Mouse (Mus musculus): ENCODE results near the gene Lzts3. TPM values are rescaled to one million over a fixed set of nuclear protein-coding genes. Genes with fewer than 3 reads are reported as not detected.

Gene Lzts3
- polyA plus RNA-seq, 1 experiment from 2014 or later: 7.2 TPM

DNA sequence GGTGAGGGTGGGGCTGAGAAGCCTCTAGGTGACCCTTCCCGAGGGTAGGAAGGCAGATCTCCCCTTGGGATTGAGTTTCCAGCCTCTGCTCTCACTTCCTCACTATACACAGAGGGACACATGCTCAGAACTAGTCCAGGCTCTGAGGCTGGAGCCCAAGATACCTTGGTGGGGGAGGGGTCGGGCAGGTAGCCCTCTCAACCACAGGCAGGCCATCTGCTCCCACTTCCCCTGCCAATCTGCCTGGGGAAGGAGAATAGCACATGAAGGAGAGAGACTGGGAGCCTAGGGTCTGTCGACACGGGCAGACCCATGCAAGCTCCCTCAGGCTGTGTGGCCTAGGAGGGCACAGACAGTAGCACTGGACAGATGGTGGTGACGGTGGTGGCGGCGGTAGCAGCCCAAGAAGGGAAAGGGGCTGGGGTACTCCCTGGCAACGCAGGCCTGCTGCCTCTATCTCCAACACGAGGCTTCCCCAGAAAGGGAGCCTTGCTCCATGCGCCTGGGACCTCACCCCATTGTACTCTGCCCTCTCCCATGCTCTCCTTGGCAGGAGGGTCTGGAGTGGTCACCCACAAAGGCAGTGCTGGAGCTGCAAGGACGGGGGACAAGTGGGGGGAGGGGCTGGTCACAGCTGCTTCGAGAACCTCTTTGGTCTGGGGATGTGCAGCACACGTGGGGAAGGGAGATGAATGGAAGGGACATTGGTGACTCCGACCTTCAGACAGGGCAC is 8.4 kb downstream of the Lzts3 start:
- ATAC-seq (ENCODE audit: low FRiP score): peak; percentile 34
- peak overlapping the region; percentile 23; the same call in 1 of the 2 replicates for H3K4me3 ChIP-seq (replicated peaks)
- 0 out of 2 replicates have a peak overlapping the region, but pooled peaks have one; percentile 14 for H3K27ac ChIP-seq
- H3K4me1 ChIP-seq: peaks cover 43% of the 10 kb centered on the region
- WGBS: 8% methylated on average over 14 of the region's 14 CpGs
- peak overlapping the region; percentile 59 for H3K4me2 ChIP-seq
- peaks cover 61% of the 10 kb centered on the region for H3K27me3 ChIP-seq
- no peak overlapping the region for H3K9ac ChIP-seq
- H3K36me3 ChIP-seq (replicated peaks): no peaks in the 10 kb centered on the region
- no peaks in the 10 kb centered on the region for H3K9me3 ChIP-seq

DNA sequence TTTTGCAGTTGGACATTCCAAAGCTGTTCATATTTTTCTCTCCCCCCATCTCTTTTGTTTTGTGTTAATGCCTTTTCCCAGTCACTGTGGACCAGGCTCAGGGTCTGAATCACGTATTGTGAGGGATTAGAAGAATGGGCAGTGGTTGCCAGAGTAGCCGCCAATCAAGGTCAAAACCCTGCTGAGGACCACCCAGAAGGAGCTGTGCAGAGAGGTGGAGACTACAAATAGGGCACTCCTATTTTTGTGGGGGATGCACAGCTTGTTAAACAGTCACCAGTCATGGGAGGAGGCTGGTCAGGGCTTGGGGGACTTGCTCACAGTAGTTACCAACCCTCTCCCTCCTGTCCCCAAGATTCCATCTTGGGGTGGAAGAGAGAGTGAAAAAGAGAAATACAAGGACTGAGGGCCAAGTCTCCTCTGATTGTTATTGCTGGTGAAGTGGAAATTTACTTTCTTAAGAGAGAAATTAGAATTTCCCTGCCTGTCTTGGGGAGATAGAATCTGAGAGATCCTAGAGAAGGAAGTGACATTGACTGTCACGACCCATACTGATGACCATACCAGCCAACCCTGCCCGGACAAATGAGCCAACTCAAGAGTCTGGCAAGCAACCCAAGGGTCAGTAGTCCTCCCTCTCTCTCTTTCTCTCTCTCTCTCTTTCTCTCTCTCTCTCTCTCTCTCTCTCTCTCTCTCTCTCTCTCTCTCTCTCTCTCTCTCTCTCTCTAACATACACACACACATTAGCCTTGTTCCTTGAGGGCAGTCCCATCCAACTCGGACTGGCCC is 9.5 kb downstream of the Lzts3 start:
- Histone ChIP-seq H3K36me3 (replicated peaks) (no peaks in the 10 kb centered on the region), H3K27ac (no peak overlapping the region), H3K4me2 (no peak overlapping the region), H3K9ac (no peak overlapping the region), H3K9me3 (no peaks in the 10 kb centered on the region), H3K27me3 (peaks cover 53% of the 10 kb centered on the region), H3K4me1 (peaks cover 49% of the 10 kb centered on the region), H3K4me3 (replicated peaks) (no peak overlapping the region)
- WGBS: 45% methylated on average over 5 of the region's 5 CpGs
- no peak for ATAC-seq (ENCODE audit: low FRiP score)

DNA sequence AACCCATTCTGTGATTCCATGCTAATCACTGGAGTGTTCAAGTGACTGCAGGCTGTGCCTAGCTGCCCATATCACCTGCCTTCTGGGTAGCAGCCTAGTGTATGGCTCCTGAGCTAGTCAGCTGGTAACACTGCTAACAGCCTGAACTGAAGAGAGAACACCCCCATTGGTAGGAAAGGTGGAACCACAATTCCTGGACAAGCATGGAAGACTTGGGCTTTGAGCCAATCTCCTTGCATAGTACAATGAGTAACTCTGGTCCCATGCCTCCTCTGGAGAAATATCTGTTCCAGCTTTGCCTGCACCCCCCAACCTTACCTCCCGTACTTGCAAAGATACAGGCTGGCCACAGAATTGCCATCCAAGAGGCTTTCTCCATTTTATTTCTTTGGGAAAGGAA is 10.2 kb downstream of the Lzts3 start:
- H3K27me3 ChIP-seq: peaks cover 46% of the 10 kb centered on the region
- 39% methylated on average over 1 of the region's 1 CpGs for WGBS
- no peak for ATAC-seq (ENCODE audit: low FRiP score)

GRCm38 (mm10) chr2:130629839-130630203 is 12.8 kb downstream of the Lzts3 start, which contains the start of the genes Fastkd5 and Ubox5:
Gene Fastkd5, minus strand, starts transcription at chr2:130630027.
Gene Ubox5, minus strand, starts transcription at chr2:130630038.
- peak within 1 kb of the TSS; percentile 57 for H3K27ac ChIP-seq
- ATAC-seq (ENCODE audit: low FRiP score): peak; percentile 87

More for the DNA sequence above, 10.2 kb downstream of the Lzts3 start:
- Histone ChIP-seq H3K4me2 (no peak overlapping the region), H3K9me3 (no peaks in the 10 kb centered on the region), H3K27ac (0 out of 2 replicates have a peak overlapping the region, but pooled peaks have one; percentile 1), H3K36me3 (replicated peaks) (peaks cover 4% of the 10 kb centered on the region), H3K9ac (no peak overlapping the region), H3K4me3 (replicated peaks) (no peak overlapping the region), H3K4me1 (peaks cover 49% of the 10 kb centered on the region)

GRCm38 (mm10) chr2:130629080-130629838 is 13.3 kb downstream of the Lzts3 start:
- peak overlapping the region; percentile 57 for H3K27ac ChIP-seq
- H3K9me3 ChIP-seq: no peaks in the 10 kb centered on the region
- peaks cover 29% of the 10 kb centered on the region for H3K4me1 ChIP-seq
- peak overlapping the region; percentile 89 for H3K4me3 ChIP-seq (replicated peaks)
- H3K4me2 ChIP-seq: peak overlapping the region; percentile 75
- no peak for ATAC-seq (ENCODE audit: low FRiP score)
- peak overlapping the region; percentile 81 for H3K9ac ChIP-seq
- H3K27me3 ChIP-seq: peaks cover 15% of the 10 kb centered on the region
- H3K36me3 ChIP-seq (replicated peaks): peaks cover 20% of the 10 kb centered on the region
- 2% methylated on average over 37 of the region's 37 CpGs for WGBS

More at GRCm38 (mm10) chr2:130629839-130630203, 12.8 kb downstream of the Lzts3 start, which contains the start of the genes Fastkd5 and Ubox5:
- Histone ChIP-seq H3K9me3 (no peaks in the 10 kb centered on the region), H3K4me2 (peak within 1 kb of the TSS; percentile 75), H3K36me3 (replicated peaks) (peaks cover 20% of the 10 kb centered on the region), H3K27me3 (peaks cover 20% of the 10 kb centered on the region), H3K9ac (peak within 1 kb of the TSS; percentile 81), H3K4me1 (peaks cover 35% of the 10 kb centered on the region), H3K4me3 (replicated peaks) (peak within 1 kb of the TSS; percentile 89)
- 1% methylated on average over 25 of the region's 25 CpGs for WGBS

DNA sequence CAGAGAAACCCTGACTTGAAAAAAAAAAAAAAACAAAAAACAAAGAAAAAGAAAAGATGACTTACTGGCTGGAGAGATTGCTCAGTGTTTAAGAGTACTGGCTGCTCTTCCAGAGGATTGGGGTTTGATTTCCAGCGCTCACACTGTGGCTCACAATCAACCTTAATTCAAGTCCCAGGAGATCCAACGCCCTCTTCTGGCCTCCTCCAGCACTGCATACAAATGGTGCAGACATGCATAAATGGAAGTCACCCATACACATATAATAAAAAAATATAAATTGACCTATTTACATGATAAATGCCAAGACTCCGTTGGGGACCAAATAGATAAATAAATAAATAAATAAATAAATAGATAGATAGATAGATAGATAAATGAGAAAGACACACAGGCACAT is 14.2 kb downstream of the Lzts3 start:
- WGBS: 58% methylated on average over 3 of the region's 3 CpGs
- H3K4me1 ChIP-seq: peaks cover 21% of the 10 kb centered on the region
- peaks cover 6% of the 10 kb centered on the region; the same call in 1 of the 2 replicates for H3K27me3 ChIP-seq
- H3K4me3 ChIP-seq (replicated peaks): peak overlapping the region; percentile 89
- ATAC-seq (ENCODE audit: low FRiP score): no peak
- H3K4me2 ChIP-seq: peak overlapping the region; percentile 75
- H3K27ac ChIP-seq: no peak overlapping the region
- H3K9ac ChIP-seq: no peak overlapping the region
- H3K9me3 ChIP-seq: no peaks in the 10 kb centered on the region
- H3K36me3 ChIP-seq (replicated peaks): peaks cover 24% of the 10 kb centered on the region

- no peaks in the 10 kb centered on the region for H3K9me3 ChIP-seq
- H3K4me1 ChIP-seq: no peaks in the 10 kb centered on the region
- no peak overlapping the region for H3K9ac ChIP-seq
- no peak overlapping the region for H3K27ac ChIP-seq
- no peak for ATAC-seq (ENCODE audit: low FRiP score)
- no peaks in the 10 kb centered on the region for H3K27me3 ChIP-seq
- peaks cover 60% of the 10 kb centered on the region for H3K36me3 ChIP-seq (replicated peaks)
- WGBS: 92% methylated on average over 7 of the region's 7 CpGs
- no peak overlapping the region for H3K4me3 ChIP-seq (replicated peaks)
- H3K4me2 ChIP-seq: no peak overlapping the region
Measured at GRCm38 (mm10) chr2:130618972-130619371, 23.6 kb downstream of the Lzts3 start.

DNA sequence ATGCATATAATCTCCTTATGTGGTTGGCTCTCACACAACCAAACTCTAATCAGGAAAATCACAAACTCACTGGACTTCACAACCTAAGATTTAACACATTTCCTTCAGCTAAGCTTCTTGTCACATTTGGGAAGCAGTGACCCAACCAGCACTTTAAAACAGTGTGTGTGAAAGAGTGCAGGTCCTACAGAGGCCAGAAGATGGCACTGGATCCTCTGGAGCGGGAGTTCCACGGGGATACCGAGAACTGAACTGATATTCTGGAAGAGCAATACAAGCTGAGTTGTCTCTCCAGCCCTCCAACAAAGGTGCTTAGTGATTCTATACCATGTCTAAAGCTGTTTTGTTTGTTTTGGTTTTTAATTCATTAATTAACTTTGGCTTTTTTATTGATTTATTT is 29.5 kb downstream of the Lzts3 start:
- Histone ChIP-seq H3K27me3 (no peaks in the 10 kb centered on the region), H3K4me2 (no peak overlapping the region), H3K9me3 (no peaks in the 10 kb centered on the region), H3K27ac (no peak overlapping the region), H3K4me3 (replicated peaks) (no peak overlapping the region), H3K9ac (no peak overlapping the region), H3K4me1 (no peaks in the 10 kb centered on the region), H3K36me3 (replicated peaks) (peaks cover 29% of the 10 kb centered on the region)
- no peak for ATAC-seq (ENCODE audit: low FRiP score)
- 57% methylated on average over 3 of the region's 3 CpGs for WGBS

- Histone ChIP-seq H3K4me1 (no peaks in the 10 kb centered on the region), H3K36me3 (replicated peaks) (peaks cover 54% of the 10 kb centered on the region), H3K9ac (no peak overlapping the region), H3K4me3 (replicated peaks) (no peak overlapping the region), H3K4me2 (no peak overlapping the region), H3K9me3 (no peaks in the 10 kb centered on the region), H3K27me3 (no peaks in the 10 kb centered on the region), H3K27ac (no peak overlapping the region)
- 86% methylated on average over 4 of the region's 4 CpGs for WGBS
- ATAC-seq (ENCODE audit: low FRiP score): no peak
Measured at GRCm38 (mm10) chr2:130602195-130602594, 40.4 kb downstream of the Lzts3 start.

DNA sequence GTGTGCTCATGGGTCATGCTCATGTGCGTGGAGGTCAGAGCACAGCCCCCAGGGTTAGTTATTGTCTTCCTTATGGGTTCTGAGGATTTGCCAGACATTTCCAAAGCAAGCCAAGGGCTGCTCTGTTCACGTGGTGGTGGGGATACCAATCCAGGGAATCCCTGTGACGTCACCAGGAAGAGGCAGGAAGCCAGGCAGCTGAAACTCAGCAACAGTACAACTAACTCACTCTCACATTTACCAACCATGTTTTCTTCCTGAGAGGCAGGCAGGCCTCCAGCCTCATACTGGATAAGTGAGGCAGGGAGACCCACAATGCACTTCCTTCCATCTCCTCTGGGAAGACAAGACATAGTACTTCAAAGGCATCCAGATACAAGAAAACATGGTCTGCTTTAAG is 44.2 kb downstream of the Lzts3 start:
- H3K4me2 ChIP-seq: no peak overlapping the region
- H3K27ac ChIP-seq: no peak overlapping the region
- H3K4me3 ChIP-seq (replicated peaks): no peak overlapping the region
- H3K9me3 ChIP-seq: no peaks in the 10 kb centered on the region
- H3K36me3 ChIP-seq (replicated peaks): peaks cover 70% of the 10 kb centered on the region
- H3K27me3 ChIP-seq: no peaks in the 10 kb centered on the region
- H3K4me1 ChIP-seq: no peaks in the 10 kb centered on the region
- H3K9ac ChIP-seq: no peak overlapping the region
- ATAC-seq (ENCODE audit: low FRiP score): no peak
- 74% methylated on average over 3 of the region's 3 CpGs for WGBS

DNA sequence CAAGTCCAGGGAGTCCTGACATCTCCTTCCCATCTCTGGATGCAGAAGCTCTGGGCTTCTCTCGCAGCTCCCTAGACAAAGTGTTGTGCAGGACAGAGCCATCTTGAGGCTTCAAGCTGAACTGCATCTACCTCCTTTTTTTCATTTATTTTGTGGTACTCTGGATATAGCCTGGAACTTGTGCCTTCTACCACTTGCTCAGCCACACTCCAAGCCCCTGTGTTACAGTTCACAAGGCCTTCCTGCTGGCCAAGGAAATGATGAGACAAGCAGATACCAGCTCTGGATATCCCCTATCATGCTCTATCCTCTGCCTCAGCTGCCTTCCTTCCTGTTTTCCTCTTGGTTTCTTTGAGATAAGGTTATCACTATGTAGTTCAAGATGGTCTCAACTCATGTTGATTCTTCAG is 45.0 kb downstream of the Lzts3 start:
- H3K27ac ChIP-seq: no peak overlapping the region
- H3K4me2 ChIP-seq: no peak overlapping the region
- no peak overlapping the region for H3K4me3 ChIP-seq (replicated peaks)
- H3K9me3 ChIP-seq: no peaks in the 10 kb centered on the region
- H3K9ac ChIP-seq: no peak overlapping the region
- ATAC-seq (ENCODE audit: low FRiP score): no peak
- H3K4me1 ChIP-seq: no peaks in the 10 kb centered on the region
- peaks cover 70% of the 10 kb centered on the region for H3K36me3 ChIP-seq (replicated peaks)
- no peaks in the 10 kb centered on the region for H3K27me3 ChIP-seq
- WGBS: 23% methylated on average over 1 of the region's 1 CpGs

- Histone ChIP-seq H3K27ac (no peak overlapping the region), H3K36me3 (replicated peaks) (peaks cover 71% of the 10 kb centered on the region), H3K9ac (no peak overlapping the region), H3K4me3 (replicated peaks) (no peak overlapping the region), H3K4me2 (no peak overlapping the region), H3K27me3 (no peaks in the 10 kb centered on the region), H3K9me3 (no peaks in the 10 kb centered on the region), H3K4me1 (no peaks in the 10 kb centered on the region)
- 79% methylated on average over 1 of the region's 1 CpGs for WGBS
- no peak for ATAC-seq (ENCODE audit: low FRiP score)
Measured at GRCm38 (mm10) chr2:130595596-130595995, 47.0 kb downstream of the Lzts3 start.

Measured in forebrain, embryonic 12.5 days (tissue).